Mouse (Mus musculus) MEL (cell line): ENCODE measurements around the gene Tmem130. TPM values are rescaled to one million over a fixed set of nuclear protein-coding genes. Genes with fewer than 3 reads are reported as not detected.

Experiments used
- DNase-seq: peaks from one replicate; pipeline ENCODE4 v3.0.0; 2011; ENCODE audit warnings: low read depth, low spot score
- H3K27ac ChIP-seq: 2 replicates; pipeline ENCODE4 v1.5.1; 2012; ENCODE audit warnings: low read depth, mild to moderate bottlenecking, control low read depth, low read length, moderate library complexity; ENCODE audit not compliant: control insufficient read depth
- H3K27me3 ChIP-seq, 2 experiments: fragments of 150-350 bp in 1 of 2; sonication (generic) in 1 of 2; 2 replicates each; pipeline ENCODE4 v1.6.1; 2012; ENCODE audit warnings: low read length in 2 of 2, mild to moderate bottlenecking in 2 of 2, improper control_type of control experiment in 1 of 2, moderate library complexity in 1 of 2; ENCODE audit not compliant: insufficient read depth in 2 of 2, control insufficient read depth in 1 of 2
- H3K36me3 ChIP-seq, 2 experiments: 2 replicates each; pipeline ENCODE4 v1.6.1; 2012 to 2014; ENCODE audit warnings: low read length in 2 of 2, improper control_type of control experiment in 1 of 2, inconsistent platforms in 1 of 2, mild to moderate bottlenecking in 1 of 2; ENCODE audit not compliant: insufficient read depth in 2 of 2, control insufficient read depth in 1 of 2
- H3K4me1 ChIP-seq, 2 experiments: fragments of 150-350 bp in 1 of 2; sonication (generic) in 1 of 2; 2 replicates each; pipeline ENCODE4 v1.6.1; 2012; ENCODE audit warnings: low read length in 2 of 2, improper control_type of control experiment in 1 of 2, mild to moderate bottlenecking in 1 of 2; ENCODE audit not compliant: insufficient read depth in 2 of 2, control insufficient read depth in 1 of 2
- H3K4me3 ChIP-seq, 2 experiments: fragments of 150-350 bp in 1 of 2; sonication (generic) in 1 of 2; 2 replicates each; pipeline ENCODE4 v1.5.1; 2012; ENCODE audit warnings: low read depth in 2 of 2, low read length in 2 of 2, mild to moderate bottlenecking in 2 of 2, moderate library complexity in 2 of 2, control low read depth in 1 of 2, improper control_type of control experiment in 1 of 2; ENCODE audit not compliant: control insufficient read depth in 1 of 2, insufficient read depth in 1 of 2
- H3K79me2 ChIP-seq: 2 replicates; pipeline ENCODE4 v1.6.1; 2012; ENCODE audit warnings: mild to moderate bottlenecking, low read length, moderate library complexity; ENCODE audit not compliant: control insufficient read depth, poor library complexity, insufficient read depth
- H3K9ac ChIP-seq: 2 replicates; pipeline ENCODE4 v1.6.1; 2012; ENCODE audit warnings: low read depth, mild to moderate bottlenecking, control low read depth, low read length, moderate library complexity; ENCODE audit not compliant: control insufficient read depth, poor library complexity, severe bottlenecking
- H3K9me3 ChIP-seq: fragments of 150-350 bp; sonication (generic); replicated peaks from 2 replicates; pipeline ENCODE4 v1.6.1; 2012; ENCODE audit warnings: mild to moderate bottlenecking, low read length, improper control_type of control experiment, moderate library complexity; ENCODE audit not compliant: insufficient read depth
- CTCF ChIP-seq, 3 experiments: IDR thresholded peaks in 2 of 3; conservative IDR thresholded peaks in 1 of 3; 2 replicates each; pipeline ENCODE4 v1.5.1; 2011 to 2012; ENCODE audit warnings: low read length in 3 of 3, low read depth in 2 of 3, mild to moderate bottlenecking in 2 of 3, improper control_type of control experiment in 1 of 3, inconsistent platforms in 1 of 3, mixed read lengths in 1 of 3, moderate library complexity in 1 of 3; ENCODE audit not compliant: control insufficient read depth in 1 of 3, insufficient read depth in 1 of 3, poor library complexity in 1 of 3, severe bottlenecking in 1 of 3
- E2F4 ChIP-seq: IDR thresholded peaks from 2 replicates; pipeline ENCODE4 v1.6.1; 2011; ENCODE audit warnings: low read depth, low read length, improper control_type of control experiment, borderline replicate concordance
- ELF1 ChIP-seq: IDR thresholded peaks from 2 replicates; pipeline ENCODE4 v1.6.1; 2014; ENCODE audit warnings: low read depth, mild to moderate bottlenecking, inconsistent platforms, low read length, improper control_type of control experiment, moderate library complexity
- GABPA ChIP-seq: IDR thresholded peaks from 2 replicates; pipeline ENCODE4 v1.6.1; 2012; ENCODE audit warnings: low read depth, mild to moderate bottlenecking, inconsistent platforms, low read length, improper control_type of control experiment, moderate library complexity
- HCFC1 ChIP-seq: IDR thresholded peaks from 2 replicates; pipeline ENCODE4 v1.6.1; 2012; ENCODE audit warnings: low read depth, mild to moderate bottlenecking, inconsistent platforms, low read length, improper control_type of control experiment, moderate library complexity
- MAX ChIP-seq: IDR thresholded peaks from 2 replicates; pipeline ENCODE4 v1.6.1; 2011; ENCODE audit warnings: low read length, improper control_type of control experiment
- MEF2A ChIP-seq: IDR thresholded peaks from 2 replicates; pipeline ENCODE4 v1.6.1; 2014; ENCODE audit warnings: low read depth, mild to moderate bottlenecking, inconsistent platforms, low read length, improper control_type of control experiment; ENCODE audit not compliant: poor library complexity, insufficient replicate concordance, severe bottlenecking; ENCODE audit errors: extremely low read depth
- MXI1 ChIP-seq: IDR thresholded peaks from 2 replicates; pipeline ENCODE4 v1.6.1; 2011; ENCODE audit warnings: mild to moderate bottlenecking, low read depth, low read length, improper control_type of control experiment
- POLR2AphosphoS2 ChIP-seq: IDR thresholded peaks from 2 replicates; pipeline ENCODE4 v1.6.1; 2011; ENCODE audit warnings: low read length, improper control_type of control experiment
- POLR2AphosphoS5 ChIP-seq: IDR thresholded peaks from 2 replicates; pipeline ENCODE4 v1.6.1; 2012; ENCODE audit warnings: low read depth, borderline replicate concordance, mild to moderate bottlenecking, inconsistent platforms, low read length, moderate library complexity, mixed read lengths
- RAD21 ChIP-seq: IDR thresholded peaks from 2 replicates; pipeline ENCODE4 v1.6.1; 2011; ENCODE audit warnings: mild to moderate bottlenecking, low read depth, low read length, improper control_type of control experiment
- RCOR1 ChIP-seq: IDR thresholded peaks from 2 replicates; pipeline ENCODE4 v1.6.1; 2012; ENCODE audit warnings: low read depth, mild to moderate bottlenecking, inconsistent platforms, low read length, improper control_type of control experiment
- SIN3A ChIP-seq: IDR thresholded peaks from 2 replicates; pipeline ENCODE4 v1.6.1; 2012; ENCODE audit warnings: low read length, improper control_type of control experiment, inconsistent platforms
- SMC3 ChIP-seq: IDR thresholded peaks from 2 replicates; pipeline ENCODE4 v1.6.1; 2011; ENCODE audit warnings: low read depth, low read length, improper control_type of control experiment
- TAL1 ChIP-seq: IDR thresholded peaks from 2 replicates; pipeline ENCODE4 v1.6.1; 2012; ENCODE audit warnings: mild to moderate bottlenecking, inconsistent platforms, low read length, moderate library complexity, mixed read lengths
- UBTF ChIP-seq: IDR thresholded peaks from 2 replicates; pipeline ENCODE4 v1.6.1; 2012; ENCODE audit warnings: low read depth, mild to moderate bottlenecking, inconsistent platforms, low read length, improper control_type of control experiment, moderate library complexity, borderline replicate concordance; ENCODE audit not compliant: insufficient read depth
- USF2 ChIP-seq, 2 experiments: IDR thresholded peaks; 2 replicates each; pipeline ENCODE4 v1.6.1; 2011 to 2012; ENCODE audit warnings: improper control_type of control experiment in 2 of 2, low read length in 2 of 2, borderline replicate concordance in 1 of 2, inconsistent platforms in 1 of 2, low read depth in 1 of 2, mild to moderate bottlenecking in 1 of 2; ENCODE audit not compliant: insufficient read depth in 1 of 2
- ZC3H11A ChIP-seq: IDR thresholded peaks from 2 replicates; pipeline ENCODE4 v1.6.1; 2012; ENCODE audit warnings: low read depth, mild to moderate bottlenecking, inconsistent platforms, low read length, improper control_type of control experiment
- ZNF384 ChIP-seq: IDR thresholded peaks from 2 replicates; pipeline ENCODE4 v1.6.1; 2012; ENCODE audit warnings: low read depth, mild to moderate bottlenecking, inconsistent platforms, low read length, improper control_type of control experiment
- polyA plus RNA-seq, 2 experiments: library from polyadenylated mRNA; stranded (reverse) in 1 of 2; unstranded in 1 of 2; fragments of >175 nt in 1 of 2; fragments of >200 nt in 1 of 2; gene quantifications; 2 replicates each; pipeline versions ENCODE4 v1.2.1 to v1.2.4; 2012; ENCODE audit warnings: low replicate concordance in 2 of 2, low read depth in 1 of 2; ENCODE audit not compliant: insufficient read length in 2 of 2, insufficient read depth in 1 of 2, missing spikeins in 1 of 2
- total RNA-seq: library from RNA; depleted of rRNA; stranded (reverse); fragments of 300-350 nt; gene quantifications from 2 replicates; pipeline ENCODE4 v1.2.3, GENCODE M21; 2012

The Tmem130 gene
- total and polyA plus RNA-seq, 3 experiments, result 0.14 TPM; not detected in 2

- Histone ChIP-seq H3K27ac (no peak overlapping the region), H3K36me3 (no peaks in the 10 kb centered on the region), H3K9me3 (no peaks in the 10 kb centered on the region), H3K4me3 (no peak overlapping the region), H3K79me2 (no peaks in the 10 kb centered on the region), H3K9ac (no peak overlapping the region), H3K27me3 (no peaks in the 10 kb centered on the region), H3K4me1 (no peaks in the 10 kb centered on the region)
- peak; percentile 66 for DNase-seq
- TF ChIP-seq RAD21 (peak; percentile 90), ZC3H11A (peak; percentile 53), ELF1 (no peak), MEF2A (no peak), CTCF (IDR thresholded peaks at IDR 0.05 in 2 of 3, conservative IDR thresholded peaks at IDR 0.05 in 1 of 3; ENCODE audit: control insufficient read depth in 1 of 3, insufficient read depth in 1 of 3, low read depth in 2 of 3, low read length in 3 of 3, poor library complexity in 1 of 3, severe bottlenecking in 1 of 3) (peak; percentile 68 to 88 (median 82)), SMC3 (peak; percentile 68), HCFC1 (no peak)
Measured at GRCm38 (mm10) chr5:144733953-144734352, 27.7 kb downstream of the Tmem130 start.

- Histone ChIP-seq H3K79me2 (no peaks in the 10 kb centered on the region), H3K27me3 (no peaks in the 10 kb centered on the region), H3K4me3 (no peak overlapping the region), H3K36me3 (no peaks in the 10 kb centered on the region), H3K9ac (no peak overlapping the region), H3K27ac (no peak overlapping the region)
- TF ChIP-seq RCOR1 (no peak), MXI1 (no peak)
- TF ChIP-seq, all 39 proteins: peak for 0
- no peak for DNase-seq
- no peaks in the 10 kb centered on the region for H3K9me3 ChIP-seq
- no peaks in the 10 kb centered on the region for H3K4me1 ChIP-seq
Measured at GRCm38 (mm10) chr5:144729216-144729615, 32.4 kb downstream of the Tmem130 start.

- H3K9me3 ChIP-seq, result no peaks in the 10 kb centered on the region
- DNase-seq, result no peak
- H3K4me3 ChIP-seq, result no peak overlapping the region
- H3K4me1 ChIP-seq, result no peaks in the 10 kb centered on the region
- no peaks in the 10 kb centered on the region for H3K79me2 ChIP-seq
- H3K27ac ChIP-seq, result no peak overlapping the region
- no peaks in the 10 kb centered on the region for H3K36me3 ChIP-seq
- no peaks in the 10 kb centered on the region; a peak in 1 of 4 replicates for H3K27me3 ChIP-seq
- H3K9ac ChIP-seq, result no peak overlapping the region
- TF ChIP-seq ZNF384 (no peak), GABPA (no peak), SIN3A (no peak), E2F4 (no peak), POLR2AphosphoS2 (no peak), TAL1 (no peak), POLR2AphosphoS5 (no peak), MAX (no peak), ELF1 (no peak), SMC3 (no peak), USF2 (IDR thresholded peaks at IDR 0.05; ENCODE audit: borderline replicate concordance in 1 of 2, insufficient read depth in 1 of 2, low read depth in 1 of 2, low read length in 2 of 2) (no peak), UBTF (no peak)
Measured at GRCm38 (mm10) chr5:144728237-144728636, 33.4 kb downstream of the Tmem130 start.
